Mouse (Mus musculus) neural tube, embryonic 15.5 days (tissue): ENCODE measurements around the gene Gm11127. TPM values are rescaled to one million over a fixed set of nuclear protein-coding genes. Genes with fewer than 3 reads are reported as not detected.
A peak's percentile ranks its signal among the peaks of the same experiment; 100 is the strongest.
"Not testable (repeated sequence)": the region's sequence is repeated elsewhere in the genome, so short reads cannot be mapped to it uniquely, and the experiment has no call there.

Experiments used
- ATAC-seq: fragments of 200-750 bp; cut with Nextera tagmentation; 2 replicates; pipeline ENCODE4 v1.8.0; 2017; ENCODE audit warnings: mild to moderate bottlenecking, moderate TSS enrichment, moderate library complexity; ENCODE audit not compliant: low FRiP score
- H3K27ac ChIP-seq: fragments of 300-500 bp; sonication (generic); replicated peaks from 2 replicates; pipeline ENCODE4 v1.5.1; 2015; ENCODE audit warnings: mild to moderate bottlenecking, inconsistent platforms
- H3K27me3 ChIP-seq: fragments of 300-500 bp; sonication (generic); replicated peaks from 2 replicates; pipeline ENCODE4 v1.6.1; 2015; ENCODE audit warnings: inconsistent platforms
- H3K36me3 ChIP-seq: fragments of 300-500 bp; sonication (generic); 2 replicates; pipeline ENCODE4 v1.6.1; 2015; ENCODE audit warnings: inconsistent platforms
- H3K4me1 ChIP-seq: fragments of 300-500 bp; sonication (generic); 2 replicates; pipeline ENCODE4 v1.6.1; 2015; ENCODE audit warnings: inconsistent platforms
- H3K4me2 ChIP-seq: fragments of 300-500 bp; sonication (generic); 2 replicates; pipeline ENCODE4 v1.6.1; 2015; ENCODE audit warnings: inconsistent platforms, mild to moderate bottlenecking, moderate library complexity
- H3K4me3 ChIP-seq: fragments of 300-500 bp; sonication (generic); replicated peaks from 2 replicates; pipeline ENCODE4 v1.5.1; 2015; ENCODE audit warnings: mild to moderate bottlenecking, inconsistent platforms
- H3K9ac ChIP-seq: fragments of 300-500 bp; sonication (generic); replicated peaks from 2 replicates; pipeline ENCODE4 v1.6.1; 2015; ENCODE audit warnings: mild to moderate bottlenecking, inconsistent platforms
- H3K9me3 ChIP-seq: fragments of 300-500 bp; sonication (generic); replicated peaks from 2 replicates; pipeline ENCODE4 v1.6.1; 2016; ENCODE audit warnings: inconsistent platforms
- WGBS: fragments of 180-500 bp; shearing (Covaris S2); methylation state at CpG from one replicate; pipeline ENCODE4 v1.1.7; 2015; ENCODE audit warnings: mixed read lengths; 5-methylcytosine and 5-hydroxymethylcytosine counted together
- polyA plus RNA-seq: library from polyadenylated mRNA; unstranded; fragments of >200 nt; fragmentation: Nextera tagmentation; extraction: Ambion mirVana; gene quantifications from 2 replicates; pipeline ENCODE4 v1.2.1, GENCODE M21; 2015

Gene Gm11127
- polyA plus RNA-seq, result 0.22 TPM in 1 of 2 replicates, not detected in the other

DNA sequence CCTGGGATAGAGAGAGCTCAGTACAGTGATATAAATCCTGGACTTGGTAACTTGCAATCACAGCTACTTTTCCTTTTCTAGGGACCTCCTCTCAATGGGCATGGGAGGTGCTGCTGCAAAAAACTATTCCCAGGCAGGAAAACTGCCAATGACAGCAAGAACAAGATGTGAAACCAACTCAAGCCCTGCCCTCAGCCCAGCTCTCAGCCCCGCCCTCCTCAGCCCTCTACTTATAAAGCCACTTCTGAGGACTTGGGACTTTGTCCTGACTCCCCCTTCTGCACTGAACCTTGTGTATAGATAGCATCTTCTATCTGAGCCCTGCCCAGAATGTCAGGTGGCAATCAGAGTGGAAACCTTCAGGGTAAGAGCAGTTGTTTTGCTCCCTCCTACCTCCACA, at the start of gene Gm11127:
Gene Gm11127, minus strand, starts transcription at position 10 of the 400 bp plus-strand sequence.
- H3K27ac ChIP-seq, H3K4me1 ChIP-seq, H3K9ac ChIP-seq, H3K27me3 ChIP-seq, H3K4me3 ChIP-seq, H3K4me2 ChIP-seq, H3K9me3 ChIP-seq, H3K36me3 ChIP-seq, ATAC-seq: not testable (repeated sequence)
- WGBS, result 76% methylated on average over 1 of the region's 1 CpGs

DNA sequence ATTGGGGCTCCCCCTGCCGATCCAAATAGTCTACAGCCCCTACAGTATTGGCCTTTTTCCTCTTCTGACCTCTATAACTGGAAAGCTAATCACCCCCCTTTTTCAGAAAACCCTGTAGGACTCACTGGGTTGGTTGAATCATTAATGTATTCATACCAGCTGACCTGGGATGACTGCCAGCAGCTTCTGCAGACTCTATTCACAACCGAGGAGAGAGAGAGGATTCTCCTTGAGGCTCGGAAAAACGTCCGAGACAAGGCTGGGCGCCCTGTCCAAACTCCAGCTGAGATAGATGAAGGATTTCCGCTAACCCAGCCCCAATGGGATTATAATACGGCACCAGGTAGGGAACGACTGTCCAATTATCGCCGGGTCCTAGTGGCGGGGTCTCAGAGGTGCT, 43.9 kb upstream of the Gm11127 start:
- H3K36me3 ChIP-seq, H3K4me2 ChIP-seq, ATAC-seq, H3K27ac ChIP-seq, H3K27me3 ChIP-seq, H3K9ac ChIP-seq, H3K4me1 ChIP-seq, H3K9me3 ChIP-seq, H3K4me3 ChIP-seq: not testable (repeated sequence)
- WGBS, result 84% methylated on average over 12 of the region's 12 CpGs

GRCm38 (mm10) chr17:36099603-36100002, 41.4 kb upstream of the Gm11127 start:
- 46% methylated on average over 2 of the region's 2 CpGs for WGBS
- not testable (repeated sequence) for H3K27ac ChIP-seq, ATAC-seq

GRCm38 (mm10) chr17:36093936-36094335, 35.8 kb upstream of the Gm11127 start:
- Histone ChIP-seq H3K4me2 (no peak overlapping the region), H3K4me3 (no peak overlapping the region), H3K27me3 (no peaks in the 10 kb centered on the region; the same call in 1 of the 2 replicates), H3K4me1 (no peaks in the 10 kb centered on the region), H3K36me3 (no peaks in the 10 kb centered on the region), H3K9me3 (no peaks in the 10 kb centered on the region), H3K9ac (no peak overlapping the region), H3K27ac (no peak overlapping the region)
- no peak for ATAC-seq
- 28% methylated on average over 3 of the region's 3 CpGs for whole genome bisulfite sequencing

More at GRCm38 (mm10) chr17:36099603-36100002, 41.4 kb upstream of the Gm11127 start:
- H3K36me3 ChIP-seq, H3K27me3 ChIP-seq, H3K4me1 ChIP-seq, H3K4me2 ChIP-seq, H3K9me3 ChIP-seq, H3K4me3 ChIP-seq, H3K9ac ChIP-seq: not testable (repeated sequence)

- not testable (repeated sequence) for H3K36me3 ChIP-seq, H3K4me3 ChIP-seq, H3K4me1 ChIP-seq, H3K9me3 ChIP-seq, ATAC-seq, H3K9ac ChIP-seq, H3K4me2 ChIP-seq, H3K27me3 ChIP-seq, H3K27ac ChIP-seq
Observed at GRCm38 (mm10) chr17:36092520-36092919, 34.3 kb upstream of the Gm11127 start.

GRCm38 (mm10) chr17:36091933-36092332, 33.8 kb upstream of the Gm11127 start:
- H3K4me2 ChIP-seq, H3K9me3 ChIP-seq, H3K27me3 ChIP-seq, H3K27ac ChIP-seq, ATAC-seq, H3K9ac ChIP-seq, H3K4me1 ChIP-seq, H3K4me3 ChIP-seq, H3K36me3 ChIP-seq: not testable (repeated sequence)
- no CpG with 5 or more reads among the region's 2 CpGs for WGBS

GRCm38 (mm10) chr17:36085976-36086375, 27.8 kb upstream of the Gm11127 start:
- H3K36me3 ChIP-seq, H3K4me2 ChIP-seq, H3K4me3 ChIP-seq, H3K9me3 ChIP-seq, H3K27ac ChIP-seq, H3K9ac ChIP-seq, ATAC-seq: not testable (repeated sequence)
- WGBS, result 78% methylated on average over 1 of the region's 1 CpGs
- H3K4me1 ChIP-seq, result peaks cover 12% of the 10 kb centered on the region
- peaks cover 18% of the 10 kb centered on the region; the same call in 1 of the 2 replicates for H3K27me3 ChIP-seq

DNA sequence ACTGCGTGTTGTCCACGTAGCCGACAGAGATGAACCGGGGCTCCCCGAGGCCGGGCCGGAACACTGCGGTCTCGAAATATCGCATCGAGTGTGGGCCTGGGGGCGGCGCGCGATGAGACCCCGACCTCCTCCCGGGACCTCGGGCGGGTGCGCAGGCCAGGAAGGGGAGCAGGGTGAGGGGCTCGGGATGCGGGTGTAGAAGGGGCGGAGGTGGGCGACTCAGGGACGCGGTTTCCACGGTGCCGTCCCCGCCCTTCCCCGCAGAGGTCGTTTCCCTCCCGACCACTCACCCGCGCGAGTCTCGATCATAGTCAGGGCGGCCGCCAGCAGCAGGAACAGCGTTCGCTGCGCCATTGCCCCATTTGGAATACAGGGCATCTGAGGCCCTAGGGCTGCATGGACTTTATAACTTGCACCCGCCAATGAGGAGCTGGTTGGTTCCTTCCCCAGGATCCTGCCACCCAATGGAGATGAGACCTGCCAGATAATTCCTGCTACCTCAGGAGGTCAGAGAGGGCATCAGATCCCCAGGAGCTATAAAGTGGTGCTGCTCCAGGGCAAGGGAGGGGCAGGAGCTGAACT, 25.8 kb upstream of the Gm11127 start:
- Histone ChIP-seq H3K27ac (no peak overlapping the region), H3K4me1 (peaks cover 12% of the 10 kb centered on the region), H3K27me3 (peaks cover 18% of the 10 kb centered on the region; the same call in 1 of the 2 replicates), H3K9ac (peak overlapping the region; percentile 56), H3K4me3 (peak overlapping the region; percentile 51), H3K4me2 (peak overlapping the region; percentile 98), H3K36me3 (no peaks in the 10 kb centered on the region), H3K9me3 (no peaks in the 10 kb centered on the region)
- peak; percentile 74 for ATAC-seq
- WGBS, result under 1% methylated on average over 42 of the region's 42 CpGs

- Histone ChIP-seq H3K4me1 (peaks cover 12% of the 10 kb centered on the region), H3K27ac (no peak overlapping the region), H3K9me3 (no peaks in the 10 kb centered on the region), H3K4me3 (peak overlapping the region; percentile 51), H3K4me2 (peak overlapping the region; percentile 98), H3K27me3 (peaks cover 18% of the 10 kb centered on the region; the same call in 1 of the 2 replicates), H3K9ac (peak overlapping the region; percentile 56), H3K36me3 (no peaks in the 10 kb centered on the region)
- peak; percentile 80 for ATAC-seq
- under 1% methylated on average over 46 of the region's 46 CpGs for WGBS
Observed at GRCm38 (mm10) chr17:36083266-36083869, 25.2 kb upstream of the Gm11127 start.

- H3K27me3 ChIP-seq, result peaks cover 18% of the 10 kb centered on the region; the same call in 1 of the 2 replicates
- not testable (repeated sequence) for H3K9me3 ChIP-seq, ATAC-seq, H3K36me3 ChIP-seq, H3K27ac ChIP-seq
- H3K4me2 ChIP-seq, result peak overlapping the region; percentile 98
- peak overlapping the region; percentile 56; the same call in 1 of the 2 replicates for H3K9ac ChIP-seq
- H3K4me3 ChIP-seq, result peak overlapping the region; percentile 51
- peaks cover 12% of the 10 kb centered on the region for H3K4me1 ChIP-seq
- WGBS, result 36% methylated on average over 5 of the region's 6 CpGs
Observed at GRCm38 (mm10) chr17:36082519-36083232, 24.5 kb upstream of the Gm11127 start.

GRCm38 (mm10) chr17:36081901-36082300, 23.7 kb upstream of the Gm11127 start:
- not testable (repeated sequence) for ATAC-seq, H3K9ac ChIP-seq, H3K27ac ChIP-seq, H3K36me3 ChIP-seq, H3K4me3 ChIP-seq, H3K9me3 ChIP-seq, H3K4me2 ChIP-seq
- Histone ChIP-seq H3K4me1 (peaks cover 12% of the 10 kb centered on the region), H3K27me3 (peaks cover 18% of the 10 kb centered on the region; the same call in 1 of the 2 replicates)

DNA sequence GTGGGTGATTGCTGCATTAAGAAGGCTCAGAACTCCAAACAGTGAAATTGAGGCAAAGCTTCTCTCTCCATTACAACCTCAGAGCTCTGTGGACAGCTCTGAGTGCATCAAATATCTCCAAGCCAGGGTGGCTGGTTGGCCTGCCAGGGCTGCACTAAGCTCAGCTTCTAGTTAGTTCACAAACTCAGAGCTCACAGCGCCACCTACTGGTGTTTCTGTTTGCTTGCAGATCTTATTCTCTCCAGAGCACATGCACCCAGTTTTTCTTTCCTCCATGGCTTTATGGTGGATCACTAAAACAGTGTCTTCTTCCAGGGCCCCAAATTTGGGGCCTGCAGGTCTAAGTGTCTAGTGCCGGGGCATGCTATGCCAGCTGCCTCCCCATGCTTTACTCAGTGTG, 2.7 kb upstream of the Gm11127 start:
- no peaks in the 10 kb centered on the region for H3K4me1 ChIP-seq
- no peaks in the 10 kb centered on the region for H3K27me3 ChIP-seq
- H3K9ac ChIP-seq, result no peak overlapping the region
- no peaks in the 10 kb centered on the region for H3K9me3 ChIP-seq
- no peak overlapping the region for H3K27ac ChIP-seq
- 31% methylated on average over 2 of the region's 2 CpGs for WGBS
- no peak for ATAC-seq
- H3K4me2 ChIP-seq, result no peak overlapping the region
- no peaks in the 10 kb centered on the region for H3K36me3 ChIP-seq
- H3K4me3 ChIP-seq, result no peak overlapping the region
